13 mouse cellular contexts compared by ENCODE assay signal in the genomic region with DNA sequence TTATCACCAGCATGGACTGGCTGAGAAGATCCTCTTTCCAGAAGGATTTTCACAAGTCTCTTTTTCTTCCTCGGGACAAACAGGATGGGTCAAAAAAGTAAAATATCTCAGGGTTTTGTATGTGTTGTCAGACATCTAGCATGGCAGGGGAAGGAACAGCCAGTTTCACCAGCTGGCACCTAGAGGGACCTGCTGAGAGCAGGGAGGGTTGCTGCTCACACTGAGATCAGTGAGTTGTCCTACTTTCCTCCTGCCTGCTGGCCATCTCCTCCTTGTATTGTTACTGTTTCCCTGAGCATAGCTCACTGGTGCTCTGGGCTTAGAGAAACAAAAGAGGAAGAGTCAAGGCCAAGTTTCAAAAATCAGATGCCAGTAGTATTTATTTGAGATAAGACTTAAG.
"Had no signal": no experiment of that assay in that cellular context is flagged by ENCODE, and none has a peak within 500 bp of the region (broad histone marks: within the 10 kb centered on the region; RNA-seq: fewer than 3 reads in every experiment).

No protein-coding gene starts in this region.

- H3K27me3 ChIP-seq: limb, embryonic 12.5 days; midbrain, embryonic 13.5 days; stomach, embryonic 15.5 days had no signal

- DNase-seq: kidney, postnatal 4 days; liver; lung, adult 18-20 months; lung, postnatal 36 days; right cerebral cortex, postnatal 4 days; thymus, adult 2 months; thymus, postnatal 25 days had no signal

- H3K36me3 ChIP-seq: limb, embryonic 12.5 days; midbrain, embryonic 13.5 days; stomach, embryonic 15.5 days had no signal

- H3K4me2 ChIP-seq: limb, embryonic 12.5 days; midbrain, embryonic 13.5 days; stomach, embryonic 15.5 days had no signal

- H3K9me3 ChIP-seq: limb, embryonic 12.5 days; midbrain, embryonic 13.5 days; stomach, embryonic 15.5 days had no signal

- H3K4me1 ChIP-seq: limb, embryonic 12.5 days; stomach, embryonic 15.5 days had no signal

- ATAC-seq: lung, postnatal 0 days; midbrain, embryonic 13.5 days had no signal

- H3K9ac ChIP-seq: limb, embryonic 12.5 days; liver, embryonic 14.5 days; midbrain, embryonic 13.5 days; stomach, embryonic 15.5 days had no signal

- H3K4me3 ChIP-seq: layer of hippocampus, adult 2 months; limb, embryonic 12.5 days; midbrain, embryonic 13.5 days; stomach, embryonic 15.5 days had no signal

- H3K27ac ChIP-seq: layer of hippocampus, adult 2 months; limb, embryonic 12.5 days; liver, embryonic 14.5 days; midbrain, embryonic 13.5 days; stomach, embryonic 15.5 days had no signal
